Mouse (Mus musculus): ENCODE data around the gene Magi1.

The Magi1 gene

GRCm38 (mm10) chr6:94101256-94101655 is 182.5 kb downstream of the Magi1 start:
- DNase-seq, result no peak

GRCm38 (mm10) chr6:94094924-94095685 is 188.6 kb downstream of the Magi1 start:
- DNase-seq, result no peak

DNA sequence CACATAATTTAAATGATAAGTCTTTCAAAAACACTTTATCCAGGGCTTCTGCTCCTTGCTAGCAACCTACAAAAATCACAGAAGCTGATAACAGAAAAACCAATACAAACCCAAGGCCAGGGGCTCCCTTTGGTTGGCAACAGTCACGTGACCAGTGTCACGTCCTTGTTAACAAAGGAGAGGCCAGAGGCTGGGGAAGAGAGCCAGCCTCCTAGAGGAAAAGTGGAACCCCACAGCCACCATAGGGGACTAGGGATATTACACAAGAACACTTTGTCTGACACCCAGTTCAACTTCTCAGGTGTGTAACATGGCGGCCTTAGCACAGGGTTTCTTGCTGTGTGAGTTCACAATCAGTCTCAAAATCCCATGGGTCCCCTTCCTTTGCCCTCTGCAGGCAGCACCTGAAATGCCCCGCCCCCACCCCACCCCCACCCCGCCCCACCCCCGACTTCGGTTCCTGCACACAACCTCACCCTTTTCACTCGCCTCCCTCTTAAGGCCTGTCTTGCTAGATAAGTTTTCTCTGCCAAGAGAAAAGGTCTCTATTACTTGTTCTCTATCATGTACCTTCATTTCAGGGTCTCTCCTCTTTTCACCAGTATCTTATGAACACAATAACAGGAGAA is 190.6 kb downstream of the Magi1 start:
- no peak for DNase-seq

DNA sequence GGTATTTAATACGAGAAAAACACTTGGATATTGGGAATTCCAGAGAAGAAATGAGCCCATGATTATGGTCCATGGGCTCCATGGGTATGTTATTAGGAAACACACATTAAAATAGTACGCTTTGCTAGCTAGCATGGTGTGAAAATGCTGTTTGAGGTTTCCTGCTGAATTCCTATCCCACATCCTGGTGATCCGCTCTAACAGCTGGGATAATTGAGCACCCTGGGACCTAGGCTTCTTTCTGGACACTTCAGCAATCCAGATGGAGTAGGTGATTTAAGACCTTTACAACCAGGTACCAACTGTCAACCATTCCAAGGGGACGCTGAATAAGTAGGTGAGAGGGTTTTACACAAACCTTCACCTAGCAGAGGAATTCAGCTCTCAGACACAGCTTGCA is 191.2 kb downstream of the Magi1 start:
- no peak for DNase-seq

DNA sequence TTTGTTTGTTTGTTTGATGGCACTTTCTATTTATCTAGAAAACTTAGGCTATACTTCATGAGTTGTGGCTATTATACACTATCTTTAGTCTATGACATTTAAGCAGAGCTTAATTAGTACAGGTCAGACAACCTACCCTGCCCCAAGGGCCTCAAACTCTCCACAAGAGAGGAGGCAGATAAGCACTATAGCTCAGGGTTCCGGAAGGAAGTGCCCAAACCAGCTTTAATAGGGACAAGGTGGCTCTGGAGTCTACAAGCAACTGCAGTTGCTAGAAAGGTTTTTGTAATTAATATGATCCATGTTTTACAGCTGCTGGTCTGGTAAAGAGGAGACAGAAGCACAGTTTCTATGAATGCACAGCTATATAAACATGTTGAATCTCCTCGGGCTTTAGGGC is 196.9 kb downstream of the Magi1 start:
- no peak for DNase-seq

DNA sequence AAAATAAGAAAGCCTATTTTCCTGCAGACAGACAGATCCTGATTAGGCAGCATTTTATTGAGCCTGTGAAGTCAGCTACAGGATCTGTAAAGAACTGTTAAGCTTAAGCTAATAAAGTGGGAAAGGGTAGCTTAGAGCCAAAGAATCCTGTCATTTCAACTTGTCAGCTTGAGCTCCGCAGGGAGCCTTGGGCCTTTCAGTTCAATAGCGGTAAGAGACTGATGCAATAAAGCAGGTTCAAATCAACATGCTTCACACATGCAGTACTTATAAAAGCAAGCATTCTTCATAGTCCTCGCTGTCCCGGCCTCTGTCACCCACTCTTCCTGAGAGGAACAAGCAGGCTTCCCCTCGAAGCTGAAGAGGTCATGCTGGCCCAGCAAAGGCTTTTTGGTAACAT is 199.0 kb downstream of the Magi1 start:
- DNase-seq, result no peak

- no peak for DNase-seq
Measured at GRCm38 (mm10) chr6:94083459-94083858, 200.3 kb downstream of the Magi1 start.

- DNase-seq, result peak; percentile 59
Measured at GRCm38 (mm10) chr6:94080933-94081545, 202.7 kb downstream of the Magi1 start.

DNA sequence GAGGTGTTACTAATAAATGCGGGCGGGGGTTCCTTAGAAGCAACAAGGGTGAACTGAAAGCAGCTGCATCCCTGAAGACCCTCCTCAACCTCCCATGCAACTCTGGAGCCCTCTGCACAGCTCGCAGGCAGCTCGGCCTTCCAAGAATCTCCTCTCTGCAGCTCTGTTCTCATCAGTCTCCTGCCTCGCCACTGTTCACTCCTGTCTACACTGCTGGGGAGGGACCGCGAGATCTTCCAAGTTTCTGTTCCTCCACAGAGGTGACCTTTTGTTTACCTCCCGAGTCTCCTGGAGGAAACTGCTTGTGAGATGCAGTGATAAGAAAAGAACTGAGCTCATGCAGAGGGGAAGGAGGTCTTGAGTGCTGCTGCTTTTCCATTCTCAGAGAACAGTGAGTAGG is 204.8 kb downstream of the Magi1 start:
- no peak for DNase-seq

- no peak for DNase-seq
Measured at GRCm38 (mm10) chr6:94077013-94077412, 206.7 kb downstream of the Magi1 start.

DNA sequence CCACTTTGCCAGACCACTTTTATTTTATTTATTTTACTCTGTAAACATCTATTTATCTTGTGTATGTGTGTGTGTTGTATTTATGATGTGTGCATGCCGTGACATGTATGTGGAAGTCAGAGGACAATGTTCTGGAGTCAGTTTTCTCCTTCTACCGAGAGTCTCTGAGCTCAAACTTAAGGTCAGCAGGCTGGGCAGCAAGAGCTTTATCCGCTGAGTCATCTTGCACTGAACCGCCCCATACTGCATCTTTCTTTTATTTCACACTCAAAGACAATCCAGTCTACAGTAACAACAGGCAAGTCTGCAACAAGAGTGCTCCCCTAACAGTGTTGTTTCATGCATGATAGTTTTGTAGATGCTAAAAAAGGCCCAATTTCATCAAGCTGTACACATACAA is 207.7 kb downstream of the Magi1 start:
- DNase-seq, result no peak

GRCm38 (mm10) chr6:94075228-94075627 is 208.5 kb downstream of the Magi1 start:
- DNase-seq, result no peak

- no peak for DNase-seq
Measured at GRCm38 (mm10) chr6:94071676-94072075, 212.0 kb downstream of the Magi1 start.

- peak; percentile 44 for DNase-seq
Measured at GRCm38 (mm10) chr6:94070702-94071101, 213.0 kb downstream of the Magi1 start.

DNA sequence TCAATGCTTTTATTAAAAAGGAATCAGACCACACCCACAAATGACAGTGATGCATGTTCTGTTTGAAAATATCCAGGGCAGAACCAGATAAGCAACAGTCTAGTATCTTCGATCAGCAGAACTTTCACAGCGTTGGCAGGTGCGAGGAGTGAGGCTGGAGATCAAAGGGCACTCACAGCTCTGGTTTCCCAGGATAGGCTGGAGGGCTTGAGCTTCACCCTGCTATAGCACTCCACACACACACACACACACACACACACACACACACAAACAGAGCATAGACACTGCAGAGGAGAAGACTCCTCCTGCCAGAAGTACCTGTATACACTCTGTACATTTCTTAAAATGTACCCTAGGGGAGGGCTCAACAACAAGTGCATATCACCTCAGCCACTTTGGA is 214.3 kb downstream of the Magi1 start:
- DNase-seq, result no peak

DNA sequence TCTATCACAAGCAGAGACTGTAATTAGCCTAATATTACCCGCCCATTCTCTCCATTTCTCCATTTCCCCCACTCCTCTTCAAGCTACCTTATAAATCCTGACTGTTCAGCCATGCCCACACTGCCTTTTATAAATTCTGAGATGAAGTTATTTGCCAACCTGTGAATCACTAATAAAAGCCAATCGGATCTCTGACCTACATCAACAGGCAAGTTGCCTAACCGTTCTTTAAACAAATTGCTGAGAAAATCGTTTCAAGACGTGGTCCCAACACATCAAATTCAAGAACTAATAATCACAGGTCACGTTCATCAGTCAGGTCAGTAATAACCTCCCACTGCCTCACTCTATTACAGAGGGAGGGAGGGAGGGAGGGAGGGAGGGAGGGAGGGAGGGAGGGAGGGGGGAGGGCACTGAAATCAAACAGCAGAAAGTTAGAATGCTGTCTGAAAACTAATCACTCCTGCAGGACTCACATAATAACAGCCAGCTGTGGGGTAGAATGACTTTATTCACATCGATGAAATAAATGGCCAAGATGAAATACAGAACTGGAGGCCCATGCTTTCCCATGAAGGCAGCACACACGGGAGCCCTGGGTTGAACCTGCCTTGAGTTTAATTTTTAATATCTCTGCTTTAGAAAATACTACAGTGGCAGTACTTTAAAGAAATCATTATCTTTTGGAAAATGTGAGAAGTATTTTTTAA is 215.8 kb downstream of the Magi1 start:
- no peak for DNase-seq

DNA sequence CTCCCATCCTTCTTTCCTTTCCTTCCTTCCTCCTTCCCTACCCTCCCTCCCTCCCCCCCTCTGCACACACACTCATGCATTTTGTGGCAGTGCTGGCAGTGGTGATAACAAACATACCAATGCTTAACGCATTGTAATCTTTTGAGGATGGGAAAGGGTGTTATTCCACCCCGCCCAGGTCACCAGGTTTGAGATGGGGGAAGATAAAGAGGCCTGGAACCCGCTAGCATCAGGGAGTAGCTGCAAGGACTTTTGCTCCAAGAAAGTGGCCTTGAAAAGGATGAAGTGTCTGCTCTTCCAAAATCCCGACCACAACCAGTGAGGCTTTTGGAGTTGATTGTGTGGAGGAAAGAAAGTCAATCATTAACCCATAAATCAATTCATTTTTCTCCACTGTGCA is 218.9 kb downstream of the Magi1 start:
- no peak for DNase-seq

GRCm38 (mm10) chr6:94063542-94063941 is 220.2 kb downstream of the Magi1 start:
- no peak for DNase-seq

- DNase-seq, result no peak
Measured at GRCm38 (mm10) chr6:94061424-94061980, 222.2 kb downstream of the Magi1 start.

- DNase-seq, result no peak
Measured at GRCm38 (mm10) chr6:94060621-94061213, 223.0 kb downstream of the Magi1 start.

GRCm38 (mm10) chr6:94059090-94059489 is 224.6 kb downstream of the Magi1 start:
- DNase-seq, result no peak

GRCm38 (mm10) chr6:94053920-94054319 is 229.8 kb downstream of the Magi1 start:
- peak; percentile 50 for DNase-seq

GRCm38 (mm10) chr6:94045180-94045579 is 238.5 kb downstream of the Magi1 start:
- DNase-seq, result no peak

Measured in right cerebral cortex, postnatal 25 days (tissue).